Mouse (Mus musculus) gastrocnemius, adult 18-20 months (tissue): ENCODE measurements at regions not wholly inside any gene's neighbourhood (a gene's known extent, or its start where the extent isn't known, plus 50 kb on each side); places are given as distances from the start of the nearest gene placed in this dataset. TPM values are rescaled to one million over a fixed set of nuclear protein-coding genes. Genes with fewer than 3 reads are reported as not detected.

Experiments
- DNase-seq: peaks from one replicate; pipeline ENCODE4 v3.0.0; 2021; ENCODE audit warnings: low spot score
- microRNA-seq: library from miRNA; unstranded; fragments of <30 nt; microRNA quantifications from one replicate; pipeline ENCODE4 v1.2.0, GENCODE M21; 2021

DNA sequence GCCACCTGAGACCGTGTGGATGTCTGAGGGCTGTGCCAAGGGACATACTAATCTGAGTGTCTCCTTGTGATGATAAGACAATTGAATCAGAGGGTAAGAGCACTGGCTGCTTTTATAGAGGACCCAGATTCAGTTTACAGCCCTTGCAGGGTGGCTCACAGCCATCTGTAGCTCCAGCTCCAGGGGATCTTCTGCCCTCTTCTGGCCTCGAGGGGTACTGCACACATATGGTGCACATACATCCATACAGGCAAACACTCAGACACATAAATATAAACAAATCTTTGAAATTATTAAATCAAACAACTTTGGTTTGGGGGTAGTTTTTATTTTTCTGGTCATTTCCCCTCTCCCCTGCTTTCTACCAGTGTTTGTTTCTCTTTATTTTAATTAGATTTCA lies 86.4 kb upstream of the Zfp64 start:
- DNase-seq = no peak

DNA sequence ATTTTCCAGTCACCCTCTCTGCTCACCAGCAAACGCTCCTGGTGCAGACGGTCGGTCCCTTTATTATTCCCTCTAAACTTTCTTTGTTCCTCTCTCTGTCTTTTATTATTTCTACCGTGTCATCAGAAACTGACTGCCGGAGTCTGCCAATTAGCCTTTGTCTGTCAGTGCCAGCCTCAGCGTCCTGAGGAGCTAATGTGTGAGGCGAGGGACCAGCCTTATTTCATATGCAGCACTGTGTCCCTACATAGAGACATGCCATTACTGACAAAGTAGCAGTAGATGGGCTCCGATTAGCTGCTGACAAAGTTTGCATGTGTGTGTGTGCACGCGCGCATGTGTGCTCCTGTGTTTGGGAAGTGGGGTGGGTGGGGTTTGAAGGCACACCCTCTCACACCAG lies 82.6 kb upstream of the Zfp64 start:
- DNase-seq = no peak

GRCm38 (mm10) chr2:169037519-169037918 lies 82.1 kb upstream of the Zfp64 start:
- DNase-seq = no peak

DNA sequence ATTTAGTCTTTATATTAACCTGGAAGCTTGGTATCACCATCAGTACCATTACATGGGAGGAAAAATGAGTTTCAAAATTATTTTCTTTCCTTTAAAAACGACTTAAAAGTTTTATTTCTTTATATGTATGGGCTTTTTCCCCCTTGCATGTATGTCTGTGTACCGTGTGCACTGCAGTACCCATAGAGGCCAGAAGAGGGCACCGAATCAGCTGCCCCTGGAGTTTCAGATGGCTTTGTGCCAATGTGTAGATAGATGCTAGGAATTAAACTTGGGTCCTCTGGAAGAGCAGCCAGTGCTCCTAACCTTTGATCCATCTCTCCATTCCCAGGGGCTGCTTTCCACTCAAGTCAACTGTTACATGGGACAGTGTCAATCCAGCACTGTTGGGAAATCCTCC lies 79.9 kb upstream of the Zfp64 start:
- DNase-seq = peak; percentile 4

GRCm38 (mm10) chr2:169033997-169034396 lies 78.6 kb upstream of the Zfp64 start:
- DNase-seq = no peak

GRCm38 (mm10) chr2:169033181-169033580 lies 77.8 kb upstream of the Zfp64 start:
- no peak for DNase-seq

DNA sequence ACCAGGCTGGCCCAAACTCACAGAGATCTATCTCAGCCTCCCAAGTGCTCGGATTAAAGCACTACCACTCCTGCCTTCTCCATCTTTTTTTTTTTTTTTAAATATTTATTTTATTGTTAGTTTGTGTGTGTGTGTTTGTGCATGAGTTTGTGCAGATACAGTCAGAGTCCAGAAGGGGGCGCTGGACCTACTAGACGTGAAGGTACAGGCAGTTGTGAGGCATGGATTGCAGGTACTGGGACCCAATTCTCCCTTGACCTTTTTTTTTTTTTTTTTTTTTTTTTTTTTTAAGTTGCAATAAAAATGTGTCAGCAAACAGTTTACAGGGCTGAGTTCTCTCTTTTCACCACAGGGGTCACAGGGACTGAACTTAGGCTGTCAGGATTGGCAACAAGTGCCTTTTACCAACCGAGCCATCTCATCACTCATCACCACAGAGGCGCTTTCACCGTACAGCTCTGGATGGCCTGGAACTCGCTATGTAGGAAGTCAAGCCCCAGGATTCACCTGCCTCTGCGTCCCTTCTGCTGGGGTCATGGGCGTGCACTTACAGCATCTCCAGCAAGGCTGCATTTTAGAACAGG lies 73.2 kb upstream of the Zfp64 start:
- no peak for DNase-seq

- DNase-seq = no peak
Measured at GRCm38 (mm10) chr2:169019037-169019436, 63.6 kb upstream of the Zfp64 start.

DNA sequence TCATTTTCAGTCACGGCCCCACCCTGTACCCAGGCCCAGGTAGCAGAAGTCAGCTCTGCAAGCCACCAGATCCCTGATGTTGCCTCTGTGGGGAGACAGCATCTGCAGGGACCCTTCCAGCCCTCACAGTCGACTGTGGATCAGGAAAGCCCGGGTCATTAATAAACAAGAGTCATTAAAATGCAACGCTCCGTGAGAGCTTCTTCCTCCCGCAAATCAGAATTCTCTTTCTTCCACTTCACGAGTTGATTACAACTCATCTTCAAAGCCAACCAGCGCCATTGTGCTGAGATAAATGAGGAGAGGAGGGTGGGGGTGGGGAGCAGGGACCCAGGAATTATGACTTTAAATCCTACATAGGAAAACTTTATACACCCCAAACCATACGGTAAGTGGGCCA lies 54.9 kb upstream of the Zfp64 start:
- no peak for DNase-seq

GRCm38 (mm10) chr2:169008756-169009155 lies 53.4 kb upstream of the Zfp64 start:
- peak; percentile 2 for DNase-seq

- no peak for DNase-seq
Measured at GRCm38 (mm10) chr2:169008333-169008732, 52.9 kb upstream of the Zfp64 start.

DNA sequence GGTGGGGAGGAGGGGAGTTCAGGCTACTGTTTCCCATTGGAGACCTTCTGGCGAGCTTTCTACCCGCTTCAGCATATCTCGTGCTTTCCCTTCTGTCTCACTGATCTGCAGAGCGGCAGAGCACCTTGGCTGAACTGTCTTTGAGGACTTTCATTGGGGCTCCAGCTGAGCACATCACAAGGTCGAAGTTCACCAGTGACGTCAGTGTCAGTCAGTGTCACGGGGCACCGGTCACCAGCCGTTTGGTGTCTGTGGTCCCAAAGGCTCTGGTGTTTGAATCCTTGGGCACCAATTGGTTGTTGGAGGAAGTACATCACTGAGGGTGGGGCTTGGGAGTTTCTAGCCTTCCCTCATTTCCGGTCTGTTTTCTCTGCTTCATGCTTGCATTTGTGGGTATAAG lies 51.2 kb upstream of the Zfp64 start:
- no peak for DNase-seq

DNA sequence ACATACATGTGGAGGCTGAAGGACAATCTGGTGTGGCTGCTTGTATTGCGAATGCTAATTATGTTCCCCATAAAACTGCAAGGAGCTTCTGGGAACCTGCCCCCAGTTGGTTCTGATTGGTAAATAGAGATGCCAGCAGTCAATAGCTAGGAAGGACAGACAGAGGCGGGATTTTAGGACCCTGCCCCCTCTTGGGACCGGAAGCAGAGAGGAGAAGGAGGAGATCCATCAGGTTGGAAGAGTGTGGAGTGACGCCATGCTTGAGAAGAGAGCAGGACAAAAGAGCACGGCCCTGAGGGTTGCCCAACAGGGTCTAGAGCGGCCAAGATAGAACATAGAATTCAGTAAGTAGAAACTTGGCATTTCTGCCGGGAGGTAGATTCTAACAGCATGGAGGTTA lies 50.4 kb upstream of the Zfp64 start:
- DNase-seq = no peak

Small RNAs in the stretch of these regions (microRNA-seq; reads per million reads assigned to microRNA genes)
- gene Gm26469 = not detected
